Mouse (Mus musculus) B cell, adult 67 days (primary cell): Measurements from ENCODE around the gene Bace2. TPM values are rescaled to one million over a fixed set of nuclear protein-coding genes. Genes with fewer than 3 reads are reported as not detected.

Source experiments
- total RNA-seq, 2 experiments: library from RNA; stranded (reverse); gene quantifications; 4 replicates each; pipeline ENCODE4 v1.2.4; 2023

Gene Bace2
- total RNA-seq, result not detected

DNA sequence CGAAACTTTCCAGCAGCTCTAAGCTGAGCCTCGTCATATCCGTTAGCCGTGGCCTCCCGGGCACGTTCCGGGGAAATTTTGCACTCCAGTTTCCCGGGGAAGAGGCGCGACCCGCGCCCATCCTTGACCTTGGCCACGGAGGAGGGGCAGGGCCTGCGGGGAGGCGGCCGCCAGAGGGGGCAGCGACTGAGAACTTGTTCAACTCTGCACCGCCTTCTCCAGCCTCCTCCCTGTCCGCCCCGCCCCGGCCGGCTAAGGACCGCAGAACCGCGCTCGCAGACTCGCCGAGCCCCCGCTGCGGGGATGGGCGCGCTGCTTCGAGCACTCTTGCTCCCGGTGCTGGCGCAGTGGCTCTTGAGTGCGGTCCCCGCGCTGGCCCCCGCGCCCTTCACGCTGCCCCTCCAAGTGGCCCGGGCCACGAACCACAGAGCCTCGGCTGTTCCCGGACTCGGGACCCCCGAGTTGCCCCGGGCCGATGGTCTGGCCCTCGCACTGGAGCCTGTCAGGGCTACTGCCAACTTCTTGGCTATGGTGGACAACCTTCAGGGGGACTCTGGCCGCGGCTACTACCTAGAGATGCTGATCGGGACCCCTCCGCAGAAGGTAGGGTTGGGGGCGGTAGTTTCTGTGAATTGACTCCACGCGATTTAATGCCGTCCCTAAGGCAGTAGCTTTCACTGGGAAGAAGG is at the start of gene Bace2:
Gene Bace2, plus strand, starts transcription at position 244 of the 689 bp plus-strand sequence.

DNA sequence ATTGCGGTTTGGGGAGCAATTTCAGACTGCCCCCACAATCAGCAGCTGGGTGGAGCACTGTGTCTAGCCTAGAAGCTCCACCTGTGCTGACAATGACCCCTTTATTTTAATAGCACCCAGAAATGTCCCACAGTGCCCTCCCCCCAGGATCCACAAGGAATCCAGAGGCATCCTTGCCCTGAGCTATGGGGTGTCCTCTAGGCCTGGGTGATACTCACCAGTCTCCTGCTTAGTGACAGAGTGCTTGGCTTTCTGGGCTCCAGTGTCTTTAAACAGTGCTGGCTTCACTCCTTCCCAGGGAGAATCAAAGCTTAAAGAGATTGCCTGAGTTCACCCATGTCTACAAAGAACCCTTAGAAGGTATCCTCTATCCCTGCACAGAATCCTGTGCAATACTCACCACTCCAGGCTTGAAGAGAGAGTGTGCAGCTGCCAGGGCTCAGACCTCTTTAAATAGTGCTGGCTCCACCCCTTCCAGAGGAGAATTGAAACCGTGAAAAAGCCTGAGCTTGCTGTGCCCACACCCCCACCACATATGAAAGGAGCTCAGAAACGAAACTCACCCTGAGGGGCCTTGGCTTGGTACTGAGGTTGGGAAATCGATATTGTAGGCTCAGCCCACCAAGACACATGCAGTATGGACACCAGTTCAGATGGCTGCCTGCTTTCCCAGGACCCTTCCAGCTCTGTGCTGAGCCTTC is 106.1 kb downstream of the Bace2 start, which contains the start of gene Mx1:
Gene Mx1, minus strand, starts transcription at position 427 of the 701 bp plus-strand sequence.

Other genes starting within 250 kb of the Bace2 start
- under 1 TPM in 1 of 2 experiments, not detected in 1; 0.09 TPM for gene Dscam, start 186.0 kb upstream of the Bace2 start, total RNA-seq
- gene Mx1, start 106.2 kb downstream of the Bace2 start, total RNA-seq, result 10 to 100 TPM; 24.3 to 51.6 TPM
- not detected for gene Fam3b, start 158.1 kb downstream of the Bace2 start, total RNA-seq